Mouse (Mus musculus): ENCODE results near the gene Gm5592.
"Not testable (repeated sequence)": the region's sequence is repeated elsewhere in the genome, so short reads cannot be mapped to it uniquely, and the experiment has no call there.

The Gm5592 gene

DNA sequence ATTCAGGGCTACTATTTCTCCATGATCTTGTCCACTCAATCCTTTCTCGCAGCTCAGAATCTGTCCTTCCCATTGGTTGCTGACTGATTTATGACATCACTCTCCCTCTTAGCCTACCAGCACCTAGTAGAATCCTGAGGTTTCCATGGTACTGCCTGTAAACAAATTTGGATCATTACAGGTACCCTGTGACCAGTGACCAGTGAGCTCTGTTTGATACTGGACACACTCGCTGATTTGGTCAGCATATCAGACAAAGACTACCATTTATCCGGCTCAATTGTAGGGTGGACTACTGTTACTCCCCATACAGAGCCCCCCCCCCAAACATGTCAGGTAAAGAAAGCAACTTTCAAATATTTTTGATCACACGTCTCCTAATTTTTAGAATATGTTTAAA is at the start of gene Gm5592:
Gm5592 (plus strand) TSS at position 301 of the 400 bp plus-strand sequence.
- not testable (repeated sequence) for DNase-seq (ENCODE audit: low read depth)

- not testable (repeated sequence) for DNase-seq (ENCODE audit: low read depth)
Observed at GRCm38 (mm10) chr7:41155806-41156205, 2.2 kb downstream of the Gm5592 start.

DNA sequence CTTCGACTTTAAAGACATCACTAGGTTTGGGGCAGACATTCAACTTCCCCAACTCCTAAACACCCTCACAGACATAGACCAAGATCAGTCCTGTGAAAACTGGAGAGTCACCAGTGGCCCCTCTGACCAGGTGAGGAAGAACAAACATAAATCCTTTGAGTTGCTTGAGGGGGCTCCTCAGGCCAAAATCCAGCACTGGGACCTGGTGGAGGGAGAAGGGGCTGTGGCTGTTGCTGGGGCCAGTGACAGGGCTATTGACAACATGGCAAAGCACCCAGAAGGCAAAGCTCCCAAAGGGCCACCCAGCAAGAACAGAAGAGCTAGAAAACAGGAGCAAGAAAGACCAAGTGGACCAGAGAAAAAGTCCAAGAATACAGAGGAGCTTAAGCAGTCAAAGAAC is 4.2 kb downstream of the Gm5592 start:
- DNase-seq (ENCODE audit: low read depth) = not testable (repeated sequence)

DNA sequence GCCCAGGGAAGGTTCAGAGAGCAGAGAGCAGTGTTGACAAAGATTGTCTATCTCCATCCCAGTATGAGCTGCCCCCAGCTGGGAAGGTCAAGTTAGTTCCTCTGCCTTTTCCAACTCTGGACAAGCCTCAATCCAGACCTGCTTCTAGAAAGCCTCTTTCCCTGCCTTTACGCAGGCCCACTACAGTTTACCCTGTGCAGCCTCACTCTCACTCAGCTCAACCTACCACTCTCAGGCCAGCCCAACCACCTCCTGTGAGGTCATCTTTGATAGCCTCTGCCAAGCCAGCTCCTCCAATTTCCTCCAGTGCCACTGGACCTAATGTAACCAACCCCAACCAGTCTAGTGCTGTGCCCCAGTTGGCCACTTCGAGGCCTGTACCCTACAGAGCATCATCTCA is 4.9 kb downstream of the Gm5592 start:
- DNase-seq (ENCODE audit: low read depth) = not testable (repeated sequence)

DNA sequence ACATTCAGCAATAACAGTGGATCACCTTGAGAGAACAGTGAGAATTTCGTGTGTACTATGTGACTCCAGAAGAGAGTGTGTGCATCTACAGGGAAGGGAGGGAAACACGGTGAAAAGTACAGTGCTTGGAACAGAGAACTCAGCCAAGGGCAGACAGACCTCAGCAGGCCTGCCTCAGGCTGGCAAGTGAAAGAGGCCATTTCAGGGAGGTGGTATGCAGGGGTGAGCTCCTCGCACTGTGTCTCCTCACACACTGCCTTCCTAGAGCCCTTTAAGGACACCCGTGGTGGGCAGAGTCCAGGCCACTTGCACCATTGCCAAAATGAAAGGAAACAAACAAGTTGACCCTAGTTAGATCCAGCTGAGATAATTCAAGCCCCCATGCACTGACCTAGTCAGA is 40.0 kb downstream of the Gm5592 start:
- no peak for DNase-seq (ENCODE audit: low read depth)

Measured in induced T-regulatory cell, adult 2 months (primary cell).